Mouse (Mus musculus) spleen, adult 2 months (tissue): ENCODE measurements around the gene Zcchc7.

Source experiments
- CTCF ChIP-seq: fragments of 200-500 bp; IDR thresholded peaks from 2 replicates; pipeline ENCODE4 v1.5.1; 2011; ENCODE audit warnings: mild to moderate bottlenecking, inconsistent platforms; ENCODE audit not compliant: insufficient read depth, insufficient read length, insufficient replicate concordance; ENCODE audit errors: extremely low read depth
- POLR2A ChIP-seq: fragments of 200-500 bp; IDR thresholded peaks from 2 replicates; pipeline ENCODE4 v1.6.1; 2011; ENCODE audit warnings: low read depth, low read length, inconsistent platforms

- no peak for TF ChIP-seq POLR2A
- TF ChIP-seq CTCF = no peak
Observed at GRCm38 (mm10) chr4:44943480-44943879, 187.8 kb downstream of the Zcchc7 start.
